Mouse (Mus musculus): Measurements from ENCODE around the gene Pde3b.

DNA sequence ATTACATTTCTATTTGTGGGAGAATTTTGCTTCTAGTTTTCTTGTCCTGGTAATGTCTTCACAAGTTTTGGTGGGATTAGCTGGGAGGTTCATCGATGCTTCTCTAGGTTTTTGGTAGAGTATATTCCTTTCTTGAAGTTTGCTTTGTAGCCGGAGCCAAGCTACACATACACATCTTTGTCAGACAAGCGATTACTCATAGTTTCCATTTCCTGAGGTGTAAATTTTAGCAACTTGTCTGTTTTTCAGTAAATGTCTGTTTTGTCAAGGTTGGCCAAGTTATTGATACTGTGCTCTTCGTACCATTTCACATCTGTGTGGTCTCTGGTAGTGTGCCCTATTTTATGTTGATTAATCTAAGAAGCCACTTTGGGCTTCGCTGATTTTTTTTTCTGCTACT, 166.1 kb downstream of the Pde3b start:
- TF ChIP-seq CTCF (IDR thresholded peaks at IDR 0.05; ENCODE audit: low read depth) (no peak), EP300 (IDR thresholded peaks at IDR 0.05; ENCODE audit: low read depth) (no peak)

All from liver, embryonic 14.5 days (tissue).